Mouse (Mus musculus) left cerebral cortex, postnatal 36 days (tissue): ENCODE results near the gene Efhd2. TPM values are rescaled to one million over a fixed set of nuclear protein-coding genes. Genes with fewer than 3 reads are reported as not detected.

Source experiments
- DNase-seq, 2 experiments: peaks; one replicate each; pipeline ENCODE4 v3.0.0; 2021 to 2022; ENCODE audit warnings: low spot score in 2 of 2, mixed read lengths in 1 of 2
- intact Hi-C: fragments of 180-260 bp; cut with DNase I; formaldehyde crosslinking; loops from one replicate; pipeline ENCODE4 v1.15.1; 2025
- total RNA-seq, 2 experiments: library from RNA; stranded (reverse); gene quantifications; 2 replicates each; pipeline ENCODE4 v1.2.3; 2021

The Efhd2 gene
- total RNA-seq, 2 experiments from 2014 or later: 233 to 306 TPM

DNA sequence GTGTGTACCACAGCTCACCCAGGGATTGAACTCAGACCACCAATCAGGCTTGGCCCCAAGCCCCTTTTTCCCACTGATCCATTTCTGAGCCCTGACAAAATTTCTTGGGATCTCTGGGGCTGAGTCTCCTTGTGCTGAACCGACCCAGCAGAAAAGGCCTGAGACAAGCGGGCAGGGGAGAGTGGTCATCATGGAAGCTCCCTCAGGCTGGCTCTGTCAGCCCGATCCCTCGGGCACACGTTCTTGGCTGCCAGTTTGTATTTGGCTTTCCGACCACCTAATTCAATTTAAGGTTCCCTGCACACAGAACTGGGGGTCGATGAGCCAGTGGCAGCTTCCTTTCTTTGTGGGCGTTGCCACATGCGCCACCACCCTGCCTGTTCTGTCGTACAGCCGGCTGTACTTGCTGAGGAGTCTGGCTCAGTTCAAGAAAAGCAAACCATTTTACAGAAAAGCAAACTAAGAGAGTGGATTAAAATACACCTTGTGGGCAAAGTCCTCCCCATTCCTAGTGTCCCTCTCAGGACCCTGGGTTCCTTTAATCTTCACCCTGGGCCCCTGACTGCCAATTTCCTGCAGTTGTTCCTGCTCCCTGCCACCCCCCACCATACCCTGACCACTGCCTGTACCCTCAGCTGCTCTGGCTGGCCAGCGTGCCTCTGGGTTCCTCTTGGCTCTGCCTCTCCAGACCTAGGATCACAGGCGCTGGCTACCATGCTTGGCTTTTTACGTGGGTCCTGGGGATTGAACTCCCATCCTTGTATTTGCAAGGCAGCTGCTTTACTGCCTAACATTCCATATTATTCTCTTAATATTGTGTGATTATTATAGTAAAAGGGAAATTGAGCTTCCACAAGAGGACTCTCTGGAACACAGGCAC lies 57.7 kb downstream of the Efhd2 start:
- no peak for DNase-seq
- intact Hi-C loops: no loop called here

DNA sequence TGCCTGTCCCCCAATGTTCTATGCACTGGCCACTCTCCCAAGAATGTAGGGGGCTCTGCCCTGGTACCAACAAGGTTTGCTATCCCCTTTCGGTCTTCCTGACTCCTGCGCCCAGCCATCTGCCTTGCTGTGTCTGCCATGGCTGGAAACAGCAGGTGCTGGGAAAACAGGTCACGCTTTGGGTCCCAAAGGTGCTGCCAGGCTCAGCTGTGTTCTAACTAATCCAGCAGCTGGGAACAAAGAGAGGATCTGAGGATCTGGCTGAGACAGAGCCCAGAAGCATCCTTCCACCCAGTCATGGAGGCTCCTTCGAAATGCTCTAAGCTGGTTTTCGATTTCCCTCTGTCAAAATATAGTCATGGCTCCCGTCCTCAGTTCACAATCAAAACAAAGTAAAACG lies 58.5 kb downstream of the Efhd2 start:
- intact Hi-C loops: no loop called here
- no peak for DNase-seq

DNA sequence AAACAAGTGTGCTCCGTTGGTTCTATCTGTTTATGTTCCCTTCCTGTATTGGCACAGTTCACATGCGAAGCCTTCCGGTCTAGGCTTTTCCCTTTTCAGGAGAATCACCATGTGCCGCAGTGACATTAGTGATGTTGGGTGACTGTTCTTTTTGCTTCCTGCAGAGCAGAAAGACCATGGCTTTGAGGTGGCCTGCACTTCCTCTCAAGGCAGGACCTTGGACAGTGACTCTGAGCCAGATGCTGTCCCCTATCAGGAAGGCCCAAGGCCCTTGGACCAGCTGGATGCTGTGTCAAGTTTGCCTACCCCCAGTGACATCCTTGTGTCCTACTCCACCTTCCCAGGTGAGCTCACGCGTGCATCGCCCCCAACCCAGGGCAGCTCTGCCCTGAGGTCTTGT lies 63.3 kb downstream of the Efhd2 start:
- intact Hi-C loops: no loop called here
- DNase-seq: no peak

DNA sequence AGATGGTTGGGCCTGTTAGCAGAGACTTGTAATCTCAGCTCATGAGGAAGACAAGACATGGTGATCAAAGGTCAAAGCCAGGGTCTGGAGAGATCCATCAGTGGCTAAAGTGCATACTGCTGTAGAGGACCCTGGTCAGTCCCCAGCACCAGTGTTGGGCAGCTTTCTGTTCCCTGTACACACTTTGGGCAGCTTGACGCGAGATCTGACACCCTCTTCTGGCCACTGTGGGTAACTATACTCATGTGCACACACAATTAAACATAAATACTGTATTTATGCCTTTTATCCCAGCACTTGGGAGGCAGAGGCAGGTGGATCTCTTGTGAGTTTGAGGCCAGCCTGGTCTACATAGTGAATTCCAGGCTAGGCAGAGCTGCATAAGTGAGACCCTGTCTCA lies 63.7 kb downstream of the Efhd2 start:
- no peak for DNase-seq
- intact Hi-C loops: no loop called here

DNA sequence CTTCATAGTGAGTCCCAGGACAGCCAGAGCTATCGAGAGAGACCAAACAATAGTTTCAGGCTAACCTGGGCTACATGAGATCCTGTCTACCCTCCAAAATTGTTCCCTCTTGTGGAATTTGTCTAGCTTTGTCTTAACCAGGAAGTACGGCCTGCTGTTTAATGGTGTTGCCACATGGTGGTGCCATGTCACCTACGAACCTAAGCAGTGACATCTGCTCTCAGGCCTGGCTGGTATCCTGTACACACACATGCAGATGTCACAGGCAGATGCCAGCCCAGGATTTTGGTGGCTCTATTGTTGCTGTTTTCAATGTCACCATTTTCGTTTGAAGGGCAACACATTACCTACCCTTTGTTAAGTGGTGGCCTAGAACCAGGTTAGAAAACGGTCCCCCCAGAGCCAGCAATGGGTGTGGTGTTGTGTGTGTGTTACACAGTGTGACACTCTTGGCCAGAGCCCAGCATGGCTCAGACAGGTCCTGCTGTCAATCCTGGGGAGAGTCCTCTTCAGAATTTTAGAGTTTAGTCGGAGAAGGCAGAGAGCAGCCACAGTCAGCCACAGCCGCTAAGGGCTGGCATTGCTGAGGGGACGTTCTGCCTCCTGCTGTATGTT lies 64.8 kb downstream of the Efhd2 start:
- intact Hi-C loops: loop anchor here (2.0 kb wide), 1 partner anchor 43 kb away; no protein-coding TSS in a partner anchor

More for the DNA sequence above, 64.8 kb downstream of the Efhd2 start:
- no peak for DNase-seq

Other genes starting within 250 kb of the Efhd2 start
- gene Plekhm2, start 210.0 kb downstream of the Efhd2 start, total RNA-seq: 10 to 100 TPM; 90.7 to 91.7 TPM
- 1 to 10 TPM in 1 of 2 experiments, not detected in 1; 2.9 TPM for gene Rsc1a1, start 189.3 kb downstream of the Efhd2 start, total RNA-seq
- 10 to 100 TPM; 39.4 to 44.1 TPM for gene Ddi2, start 151.5 kb downstream of the Efhd2 start, total RNA-seq
- 1 to 10 TPM; 1.1 to 1.3 TPM for gene Agmat, start 128.2 kb downstream of the Efhd2 start, total RNA-seq
- gene Dnajc16, start 84.0 kb downstream of the Efhd2 start, total RNA-seq: 10 to 100 TPM; 39.7 to 41.9 TPM
- gene Casp9, start 81.3 kb downstream of the Efhd2 start, total RNA-seq: 10 to 100 TPM; 20.9 to 26.9 TPM
- gene Cela2a, start 48.8 kb downstream of the Efhd2 start, total RNA-seq: not detected
- not detected for gene Ctrc, start 28.6 kb downstream of the Efhd2 start, total RNA-seq
- 10 to 100 TPM in 1 of 2 experiments, 1 to 10 TPM in 1; 5.1 to 10.8 TPM for gene Fhad1, start 140.2 kb upstream of the Efhd2 start, total RNA-seq
- 1 to 10 TPM; 4.8 to 5.4 TPM for gene Tmem51, start 209.4 kb upstream of the Efhd2 start, total RNA-seq